Mouse (Mus musculus) mouse embryonic stem cell (cell line): ENCODE data around the gene Cpa5.

ENCODE experiments used
- in situ Hi-C, 2 experiments: fragments of 300-500 bp; cut with MboI; formaldehyde crosslinking; loops; 1 replicate in 1 of 2; 3 replicates in 1 of 2; pipeline ENCODE4 v1.14.3; 2019 to 2020; ENCODE audit warnings: low sequenced_read_pairs in 2 of 2, low pct_unique_long_range_greater_than_20kb in 1 of 2, mixed read lengths in 1 of 2; ENCODE audit not compliant: unreplicated experiment in 1 of 2

Gene Cpa5

GRCm38 (mm10) chr6:30671696-30672095, 60.9 kb downstream of the Cpa5 start:
- in situ Hi-C loops = no loop called here

- in situ Hi-C loops = no loop called here
These were observed 63.2 kb downstream of the Cpa5 start for GRCm38 (mm10) chr6:30673764-30674561.

- in situ Hi-C loops = no loop called here
These were observed 64.0 kb downstream of the Cpa5 start for GRCm38 (mm10) chr6:30674714-30675280.

GRCm38 (mm10) chr6:30675281-30675771, 64.5 kb downstream of the Cpa5 start:
- in situ Hi-C loops = no loop called here

GRCm38 (mm10) chr6:30676506-30676905, 65.7 kb downstream of the Cpa5 start:
- in situ Hi-C loops = no loop called here

- in situ Hi-C loops = no loop called here
These were observed 66.8 kb downstream of the Cpa5 start for GRCm38 (mm10) chr6:30677591-30677990.

GRCm38 (mm10) chr6:30678482-30678881, 67.7 kb downstream of the Cpa5 start:
- in situ Hi-C loops = no loop called here

GRCm38 (mm10) chr6:30679567-30679966, 68.8 kb downstream of the Cpa5 start:
- in situ Hi-C loops = no loop called here

GRCm38 (mm10) chr6:30680442-30680841, 69.6 kb downstream of the Cpa5 start:
- in situ Hi-C loops = no loop called here
